Mouse (Mus musculus) neural tube, embryonic 12.5 days (tissue): Measurements from ENCODE around the gene Gm10037. TPM values are rescaled to one million over a fixed set of nuclear protein-coding genes. Genes with fewer than 3 reads are reported as not detected.
"Not testable (repeated sequence)": the region's sequence is repeated elsewhere in the genome, so short reads cannot be mapped to it uniquely, and the experiment has no call there.

ENCODE experiments used
- ATAC-seq: fragments of 200-750 bp; cut with Nextera tagmentation; 2 replicates; pipeline ENCODE4 v1.8.0; 2017; ENCODE audit warnings: low read depth, mild to moderate bottlenecking, moderate TSS enrichment, moderate library complexity; ENCODE audit not compliant: low FRiP score
- H3K27ac ChIP-seq: fragments of 300-500 bp; sonication (generic); 2 replicates; pipeline ENCODE4 v1.5.1; 2016
- H3K27me3 ChIP-seq: fragments of 300-500 bp; sonication (generic); replicated peaks from 2 replicates; pipeline ENCODE4 v1.6.1; 2016; ENCODE audit warnings: mild to moderate bottlenecking
- H3K36me3 ChIP-seq: fragments of 300-500 bp; sonication (generic); 2 replicates; pipeline ENCODE4 v1.6.1; 2016; ENCODE audit warnings: mild to moderate bottlenecking
- H3K4me1 ChIP-seq: fragments of 300-500 bp; sonication (generic); 2 replicates; pipeline ENCODE4 v1.6.1; 2016
- H3K4me2 ChIP-seq: fragments of 300-500 bp; sonication (generic); replicated peaks from 2 replicates; pipeline ENCODE4 v1.6.1; 2016; ENCODE audit warnings: mild to moderate bottlenecking
- H3K4me3 ChIP-seq: fragments of 300-500 bp; sonication (generic); 2 replicates; pipeline ENCODE4 v1.5.1; 2016
- H3K9ac ChIP-seq: fragments of 300-500 bp; sonication (generic); 2 replicates; pipeline ENCODE4 v1.6.1; 2016; ENCODE audit warnings: mild to moderate bottlenecking
- H3K9me3 ChIP-seq: fragments of 300-500 bp; sonication (generic); 2 replicates; pipeline ENCODE4 v1.6.1; 2016; ENCODE audit warnings: mild to moderate bottlenecking
- WGBS: fragments of 180-500 bp; shearing (Covaris S2); methylation state at CpG from one replicate; pipeline ENCODE4 v1.1.7; 2016; 5-methylcytosine and 5-hydroxymethylcytosine counted together
- polyA plus RNA-seq: library from polyadenylated mRNA; unstranded; fragments of >200 nt; fragmentation: Nextera tagmentation; extraction: Ambion mirVana; gene quantifications from 2 replicates; pipeline ENCODE4 v1.2.1, GENCODE M21; 2016

Gm10037 gene
- 4.8 TPM in 2 replicates for polyA plus RNA-seq

- 3% methylated on average over 14 of the region's 14 CpGs for WGBS
- Histone ChIP-seq H3K9ac (peak within 1 kb of the TSS; percentile 59), H3K4me1 (no peaks in the 10 kb centered on the region), H3K36me3 (peaks cover 8% of the 10 kb centered on the region), H3K9me3 (no peaks in the 10 kb centered on the region), H3K4me2 (peak within 1 kb of the TSS; percentile 72), H3K27ac (no peak within 1 kb of the TSS), H3K4me3 (peak within 1 kb of the TSS; percentile 53), H3K27me3 (no peaks in the 10 kb centered on the region)
- peak; percentile 78 for ATAC-seq
Observed at GRCm38 (mm10) chr13:67830911-67831336, at the start of gene Gm10037. Gene Gm10037 (plus strand): TSS chr13:67831106.

GRCm38 (mm10) chr13:67791921-67792455, 38.9 kb upstream of the Gm10037 start:
- H3K27me3 ChIP-seq: no peaks in the 10 kb centered on the region
- H3K9ac ChIP-seq: no peak overlapping the region
- no peak overlapping the region for H3K4me2 ChIP-seq
- H3K36me3 ChIP-seq: peaks cover 5% of the 10 kb centered on the region
- H3K27ac ChIP-seq: no peak overlapping the region
- no peak overlapping the region for H3K4me3 ChIP-seq
- 90% methylated on average over 10 of the region's 10 CpGs for WGBS
- H3K9me3 ChIP-seq: no peaks in the 10 kb centered on the region
- H3K4me1 ChIP-seq: no peaks in the 10 kb centered on the region
- ATAC-seq: no peak

- H3K27ac ChIP-seq: no peak overlapping the region
- no peak overlapping the region for H3K9ac ChIP-seq
- H3K4me3 ChIP-seq: no peak overlapping the region
- no peak overlapping the region for H3K4me2 ChIP-seq
- no peak for ATAC-seq
- H3K9me3 ChIP-seq: no peaks in the 10 kb centered on the region
- WGBS: 61% methylated on average over 3 of the region's 3 CpGs
- H3K4me1 ChIP-seq: no peaks in the 10 kb centered on the region
- H3K27me3 ChIP-seq: no peaks in the 10 kb centered on the region
- H3K36me3 ChIP-seq: no peaks in the 10 kb centered on the region
Observed at GRCm38 (mm10) chr13:67798618-67799017, 32.3 kb upstream of the Gm10037 start.

GRCm38 (mm10) chr13:67799151-67799550, 31.8 kb upstream of the Gm10037 start:
- not testable (repeated sequence) for H3K4me2 ChIP-seq, H3K27me3 ChIP-seq, H3K36me3 ChIP-seq, H3K9me3 ChIP-seq, ATAC-seq, H3K27ac ChIP-seq, H3K9ac ChIP-seq, H3K4me3 ChIP-seq, H3K4me1 ChIP-seq
- 89% methylated on average over 3 of the region's 3 CpGs for WGBS

- no peaks in the 10 kb centered on the region for H3K4me1 ChIP-seq
- no peak overlapping the region for H3K4me3 ChIP-seq
- no peak overlapping the region for H3K27ac ChIP-seq
- 70% methylated on average over 1 of the region's 1 CpGs for WGBS
- H3K36me3 ChIP-seq: no peaks in the 10 kb centered on the region
- ATAC-seq: no peak
- H3K9me3 ChIP-seq: peaks cover 4% of the 10 kb centered on the region; the same call in 1 of the 2 replicates
- no peaks in the 10 kb centered on the region for H3K27me3 ChIP-seq
- H3K9ac ChIP-seq: no peak overlapping the region
- no peak overlapping the region for H3K4me2 ChIP-seq
Observed at GRCm38 (mm10) chr13:67811651-67812210, 19.2 kb upstream of the Gm10037 start.

- H3K9me3 ChIP-seq: peaks cover 10% of the 10 kb centered on the region; the same call in 1 of the 2 replicates
- ATAC-seq: peak; percentile 48
- no peaks in the 10 kb centered on the region for H3K27me3 ChIP-seq
- no peak overlapping the region for H3K27ac ChIP-seq
- WGBS: 79% methylated on average over 8 of the region's 8 CpGs
- peak overlapping the region; percentile 76 for H3K4me3 ChIP-seq
- H3K4me1 ChIP-seq: no peaks in the 10 kb centered on the region
- 0 out of 2 replicates have a peak overlapping the region, but pooled peaks have one; percentile 69 for H3K4me2 ChIP-seq
- H3K36me3 ChIP-seq: peaks cover 6% of the 10 kb centered on the region
- no peak overlapping the region for H3K9ac ChIP-seq
Observed at GRCm38 (mm10) chr13:67812961-67813709, 17.8 kb upstream of the Gm10037 start.

GRCm38 (mm10) chr13:67813710-67814660, 16.9 kb upstream of the Gm10037 start, which contains the start of gene Zfp273:
Gene Zfp273 (plus strand): TSS chr13:67813740.
- WGBS: 4% methylated on average over 31 of the region's 31 CpGs
- Histone ChIP-seq H3K36me3 (peaks cover 12% of the 10 kb centered on the region), H3K4me2 (peak within 1 kb of the TSS; percentile 69), H3K27ac (0 out of 2 replicates have a peak within 1 kb of the TSS, but pooled peaks have one; percentile 46), H3K27me3 (no peaks in the 10 kb centered on the region), H3K4me1 (no peaks in the 10 kb centered on the region), H3K4me3 (peak within 1 kb of the TSS; percentile 76), H3K9me3 (peaks cover 15% of the 10 kb centered on the region), H3K9ac (peak within 1 kb of the TSS; percentile 70)
- peak; percentile 98 for ATAC-seq

- H3K9ac ChIP-seq: no peak overlapping the region
- peaks cover 15% of the 10 kb centered on the region for H3K9me3 ChIP-seq
- H3K4me3 ChIP-seq: no peak overlapping the region
- H3K27me3 ChIP-seq: no peaks in the 10 kb centered on the region
- no peak for ATAC-seq
- H3K27ac ChIP-seq: no peak overlapping the region
- H3K36me3 ChIP-seq: peaks cover 25% of the 10 kb centered on the region
- 96% methylated on average over 1 of the region's 1 CpGs for WGBS
- no peaks in the 10 kb centered on the region for H3K4me1 ChIP-seq
- H3K4me2 ChIP-seq: no peak overlapping the region
Observed at GRCm38 (mm10) chr13:67818636-67819035, 12.3 kb upstream of the Gm10037 start.

- not testable (repeated sequence) for ATAC-seq, H3K9me3 ChIP-seq
Observed at GRCm38 (mm10) chr13:67833137-67833536, 2.2 kb downstream of the Gm10037 start.

GRCm38 (mm10) chr13:67843775-67844118, 12.8 kb downstream of the Gm10037 start:
- Histone ChIP-seq H3K9ac (peak overlapping the region; percentile 51; the same call in 1 of the 2 replicates), H3K9me3 (no peaks in the 10 kb centered on the region), H3K27me3 (no peaks in the 10 kb centered on the region), H3K36me3 (no peaks in the 10 kb centered on the region), H3K4me1 (0 out of 2 replicates have a peak, but pooled peaks cover 3% of the 10 kb centered on the region), H3K27ac (no peak overlapping the region), H3K4me2 (peak overlapping the region; percentile 65), H3K4me3 (peak overlapping the region; percentile 36; the same call in 1 of the 2 replicates)
- ATAC-seq: no peak
- 49% methylated on average over 6 of the region's 6 CpGs for WGBS

More at GRCm38 (mm10) chr13:67833137-67833536, 2.2 kb downstream of the Gm10037 start:
- not testable (repeated sequence) for H3K36me3 ChIP-seq, H3K27ac ChIP-seq, H3K4me2 ChIP-seq, H3K4me1 ChIP-seq, H3K9ac ChIP-seq, H3K4me3 ChIP-seq, H3K27me3 ChIP-seq

- peak overlapping the region; percentile 36 for H3K4me3 ChIP-seq
- H3K9ac ChIP-seq: peak overlapping the region; percentile 51
- H3K27me3 ChIP-seq: no peaks in the 10 kb centered on the region
- no peak overlapping the region for H3K27ac ChIP-seq
- under 1% methylated on average over 16 of the region's 19 CpGs for WGBS
- no peaks in the 10 kb centered on the region for H3K36me3 ChIP-seq
- ATAC-seq: peak; percentile 77
- peak overlapping the region; percentile 65 for H3K4me2 ChIP-seq
- H3K4me1 ChIP-seq: 0 out of 2 replicates have a peak, but pooled peaks cover 3% of the 10 kb centered on the region
- H3K9me3 ChIP-seq: no peaks in the 10 kb centered on the region
Observed at GRCm38 (mm10) chr13:67844119-67844852, 13.4 kb downstream of the Gm10037 start.
